Mouse (Mus musculus) thymus, adult 2 months (tissue): Measurements from ENCODE around the gene Hapln4.

ENCODE experiments used
- CTCF ChIP-seq: fragments of 200-500 bp; IDR thresholded peaks from 2 replicates; pipeline ENCODE4 v1.5.1; 2012; ENCODE audit warnings: mild to moderate bottlenecking, control low read depth, low read length, moderate library complexity, borderline replicate concordance; ENCODE audit not compliant: control insufficient read depth, poor library complexity, insufficient read depth; ENCODE audit errors: extremely low read depth
- POLR2A ChIP-seq: fragments of 200-500 bp; IDR thresholded peaks from 2 replicates; pipeline ENCODE4 v1.6.1; 2012; ENCODE audit warnings: mild to moderate bottlenecking, low read length, control low read depth, moderate library complexity; ENCODE audit not compliant: control insufficient read depth, poor library complexity, insufficient read depth; ENCODE audit errors: extremely low read depth

- no peak for TF ChIP-seq CTCF
- no peak for TF ChIP-seq POLR2A
Measured at GRCm38 (mm10) chr8:70089296-70089960, 6.2 kb downstream of the Hapln4 start.
